Mouse (Mus musculus) splenic B cell, adult 2 months (primary cell): ENCODE measurements around the gene Guca1b.
A peak's percentile ranks its signal among the peaks of the same experiment; 100 is the strongest.

ENCODE experiments used
- DNase-seq: peaks from one replicate; pipeline ENCODE4 v3.0.0-alpha.2; 2011; ENCODE audit warnings: low read depth, low spot score
- H3K27me3 ChIP-seq: 2 replicates; pipeline ENCODE4 v1.6.1; 2012; ENCODE audit warnings: mild to moderate bottlenecking, low read length, moderate library complexity, mixed read lengths; ENCODE audit not compliant: control insufficient read depth, poor library complexity, insufficient read depth, severe bottlenecking
- H3K36me3 ChIP-seq: 2 replicates; pipeline ENCODE4 v1.6.1; 2012; ENCODE audit warnings: mild to moderate bottlenecking, low read length, moderate library complexity, mixed read lengths; ENCODE audit not compliant: control insufficient read depth, poor library complexity, insufficient read depth, severe bottlenecking

Guca1b gene

GRCm38 (mm10) chr17:47385145-47385544 is at the start of gene Guca1b:
Gene Guca1b, plus strand, starts transcription at chr17:47385393.
- DNase-seq: no peak
- Histone ChIP-seq H3K27me3 (no peaks in the 10 kb centered on the region), H3K36me3 (no peaks in the 10 kb centered on the region)

GRCm38 (mm10) chr17:47343121-47343520 is 42.1 kb upstream of the Guca1b start:
- DNase-seq: no peak
- Histone ChIP-seq H3K27me3 (no peaks in the 10 kb centered on the region), H3K36me3 (no peaks in the 10 kb centered on the region)

DNA sequence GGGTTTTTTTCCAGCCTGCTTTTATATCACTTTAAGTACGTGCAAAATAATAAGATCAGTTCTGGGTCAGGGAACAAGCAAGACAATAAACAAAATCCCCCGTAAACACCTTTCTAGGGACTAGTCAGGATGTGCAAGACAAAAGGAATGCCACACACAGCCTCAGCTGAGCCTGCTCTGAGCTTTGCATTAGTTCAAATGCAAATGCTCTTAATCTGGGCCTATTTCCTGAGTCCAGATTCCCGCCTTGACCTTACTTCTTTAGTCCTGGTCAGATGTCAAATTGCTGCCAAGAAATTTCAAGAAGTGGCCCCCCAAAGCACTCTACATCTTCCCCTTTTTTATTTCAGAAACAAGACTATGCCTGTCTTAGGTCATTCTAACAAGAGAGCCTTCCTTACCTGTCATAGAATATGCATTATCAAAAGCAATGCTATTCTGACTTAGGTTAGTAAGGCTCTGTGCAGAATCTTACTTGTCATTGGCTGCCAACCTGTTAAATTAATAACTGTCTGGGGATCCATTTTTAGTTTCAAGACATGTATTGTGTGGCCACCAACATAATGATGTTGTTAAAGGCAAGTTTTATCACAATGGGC is 35.4 kb upstream of the Guca1b start:
- Histone ChIP-seq H3K36me3 (no peaks in the 10 kb centered on the region), H3K27me3 (no peaks in the 10 kb centered on the region)
- no peak for DNase-seq

GRCm38 (mm10) chr17:47359964-47360363 is 25.2 kb upstream of the Guca1b start:
- peak; percentile 72 for DNase-seq
- Histone ChIP-seq H3K36me3 (no peaks in the 10 kb centered on the region), H3K27me3 (no peaks in the 10 kb centered on the region; the same call in 1 of the 2 replicates)

DNA sequence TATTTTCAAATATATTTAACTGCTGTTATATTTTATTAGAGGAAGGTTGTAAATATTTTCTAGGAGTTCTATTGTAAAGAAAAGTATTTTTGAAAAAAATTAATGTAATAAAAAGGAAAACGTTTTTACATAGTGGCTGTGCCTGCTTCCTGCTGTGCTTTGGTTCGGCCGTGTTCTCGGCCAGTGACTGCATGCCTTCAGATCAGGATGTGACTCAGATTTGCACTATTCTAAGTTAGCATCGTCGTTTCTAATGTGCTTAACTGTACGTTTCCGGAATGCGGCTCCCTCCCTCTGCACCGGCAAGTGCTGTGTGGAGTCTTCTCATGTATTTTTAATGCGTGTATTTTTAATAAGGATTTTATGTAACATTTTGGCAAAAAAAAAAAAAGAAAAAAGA is 23.9 kb upstream of the Guca1b start:
- DNase-seq: no peak
- no peaks in the 10 kb centered on the region for H3K36me3 ChIP-seq

DNA sequence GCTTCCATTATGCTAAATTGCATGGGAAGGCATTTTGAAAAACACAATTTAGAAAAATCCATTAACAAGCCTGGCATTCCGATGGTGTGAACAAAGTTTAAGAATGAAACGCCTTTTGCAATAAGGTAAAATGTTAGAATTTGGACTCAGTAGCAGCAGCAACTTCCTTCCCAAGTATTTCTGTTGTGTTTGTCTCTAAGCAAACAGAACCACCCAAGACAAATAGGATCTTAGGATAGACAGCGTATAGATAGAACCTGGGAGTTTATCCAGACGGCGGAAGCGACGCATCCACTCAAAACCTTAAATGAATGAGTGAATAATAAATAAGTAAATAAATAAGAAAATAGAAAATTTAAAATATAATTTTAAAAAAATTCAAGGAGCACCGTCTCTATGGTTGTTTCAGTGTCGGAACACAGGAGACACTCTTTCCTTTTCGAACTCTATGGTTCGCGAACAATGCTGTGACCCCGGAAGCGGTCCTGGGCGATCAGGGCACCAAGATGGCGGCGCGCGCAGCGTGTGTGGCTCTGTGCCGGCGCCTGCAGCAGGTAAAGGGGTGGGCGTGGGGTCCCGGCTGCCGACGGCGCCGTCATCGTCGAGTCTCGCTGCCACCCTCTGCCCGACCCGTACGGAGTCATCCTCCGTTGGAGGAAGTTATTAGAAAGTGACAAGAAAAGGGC is 16.6 kb upstream of the Guca1b start, which contains the start of gene Mrps10:
Gene Mrps10 (plus strand): TSS at position 487 of the 686 bp plus-strand sequence.
- peak; percentile 94 for DNase-seq
- Histone ChIP-seq H3K36me3 (no peaks in the 10 kb centered on the region; the same call in 1 of the 2 replicates), H3K27me3 (no peaks in the 10 kb centered on the region)

More for the DNA sequence above, 23.9 kb upstream of the Guca1b start:
- H3K27me3 ChIP-seq: no peaks in the 10 kb centered on the region

DNA sequence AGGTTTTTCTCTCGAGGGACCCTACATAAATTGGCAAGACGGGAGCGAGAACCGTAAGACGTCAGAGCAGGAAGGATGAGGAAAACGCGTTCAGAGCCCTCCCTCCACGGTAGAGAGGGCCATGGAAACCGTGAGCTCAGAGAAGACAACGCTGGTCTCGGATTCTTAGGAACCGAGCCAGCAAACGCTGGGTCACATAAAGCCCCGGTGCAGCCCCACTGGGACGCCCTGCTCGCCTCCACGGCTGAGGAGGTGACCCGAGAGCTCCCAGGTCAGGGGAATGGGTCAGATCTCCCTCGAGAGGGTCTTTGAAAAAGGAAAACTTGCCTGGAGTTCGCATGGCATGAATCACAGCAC is 16.1 kb upstream of the Guca1b start:
- H3K36me3 ChIP-seq: peaks cover 2% of the 10 kb centered on the region; the same call in 1 of the 2 replicates
- no peaks in the 10 kb centered on the region for H3K27me3 ChIP-seq
- no peak for DNase-seq

GRCm38 (mm10) chr17:47371451-47371850 is 13.7 kb upstream of the Guca1b start:
- DNase-seq: peak; percentile 77
- Histone ChIP-seq H3K27me3 (no peaks in the 10 kb centered on the region), H3K36me3 (peaks cover 5% of the 10 kb centered on the region)

- H3K27me3 ChIP-seq: no peaks in the 10 kb centered on the region
- H3K36me3 ChIP-seq: peaks cover 5% of the 10 kb centered on the region
- DNase-seq: no peak
Observed at GRCm38 (mm10) chr17:47373991-47374390, 11.2 kb upstream of the Guca1b start.

DNA sequence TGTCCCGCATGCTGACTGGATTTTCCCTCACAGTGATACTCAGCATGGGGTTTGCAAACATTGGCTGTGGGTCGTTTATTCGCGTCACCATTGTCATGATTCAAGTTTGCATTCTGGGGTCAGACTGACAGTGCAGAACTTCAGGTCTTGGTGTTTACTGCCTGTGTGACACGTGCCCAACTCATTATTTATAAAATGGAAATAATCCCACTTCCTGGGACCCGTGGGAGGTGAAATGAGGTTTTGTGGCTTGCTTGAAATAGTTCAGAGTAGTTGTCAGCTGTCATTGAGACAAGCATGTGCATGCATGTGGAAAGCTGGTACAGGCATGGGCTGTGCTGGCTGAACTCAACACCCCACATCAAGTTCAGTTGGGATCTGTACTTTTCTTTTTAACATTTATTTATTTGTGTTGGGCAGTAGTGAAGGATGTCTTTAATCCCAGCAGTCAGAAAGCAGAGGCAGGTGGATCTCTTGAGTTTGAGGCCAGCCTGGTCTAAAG is 8.4 kb upstream of the Guca1b start:
- DNase-seq: no peak
- H3K36me3 ChIP-seq: peaks cover 5% of the 10 kb centered on the region
- H3K27me3 ChIP-seq: no peaks in the 10 kb centered on the region

DNA sequence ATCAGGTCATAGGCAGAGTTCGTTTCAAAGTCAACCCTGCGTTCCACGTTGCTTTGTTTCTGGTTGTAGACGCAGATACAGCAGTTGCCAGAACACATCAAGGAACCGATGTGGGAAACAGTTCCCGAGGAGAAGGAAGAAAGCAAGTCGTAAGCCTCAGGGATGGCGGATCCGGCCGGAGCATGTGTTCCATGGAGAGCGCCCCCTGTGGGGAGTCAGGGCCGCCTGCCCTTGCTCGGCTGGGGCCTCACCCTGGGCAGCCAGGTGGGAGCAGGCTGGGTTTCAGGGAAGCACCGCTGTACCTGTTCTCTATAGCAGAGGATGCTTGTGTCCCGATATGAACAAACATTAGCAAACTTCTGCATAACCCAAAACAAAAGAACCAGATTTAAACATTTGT is 7.1 kb upstream of the Guca1b start:
- H3K27me3 ChIP-seq: no peaks in the 10 kb centered on the region
- peaks cover 5% of the 10 kb centered on the region for H3K36me3 ChIP-seq
- no peak for DNase-seq

GRCm38 (mm10) chr17:47381917-47382316 is 3.3 kb upstream of the Guca1b start:
- no peaks in the 10 kb centered on the region for H3K27me3 ChIP-seq
- DNase-seq: no peak
- H3K36me3 ChIP-seq: no peaks in the 10 kb centered on the region; the same call in 1 of the 2 replicates

DNA sequence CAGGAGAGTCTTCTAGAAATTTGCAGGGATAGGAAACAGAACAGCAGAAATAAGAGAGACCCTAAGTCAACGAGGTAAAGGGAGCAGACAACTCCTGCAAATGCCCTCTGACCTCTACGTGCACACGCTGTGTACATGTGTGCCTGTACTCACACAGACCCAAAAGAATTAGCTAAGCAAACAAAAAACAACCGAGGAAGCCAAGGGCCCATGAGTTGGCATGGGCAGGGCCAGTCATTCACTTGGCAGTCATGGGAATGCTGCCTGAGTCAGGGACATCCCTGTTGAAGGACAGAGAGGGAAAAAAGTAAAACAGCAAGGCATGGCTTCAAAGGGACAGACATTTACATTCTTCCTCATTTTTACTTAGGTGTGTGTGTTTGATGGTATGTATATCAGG is 1.9 kb upstream of the Guca1b start:
- Histone ChIP-seq H3K27me3 (no peaks in the 10 kb centered on the region), H3K36me3 (no peaks in the 10 kb centered on the region)
- no peak for DNase-seq

DNA sequence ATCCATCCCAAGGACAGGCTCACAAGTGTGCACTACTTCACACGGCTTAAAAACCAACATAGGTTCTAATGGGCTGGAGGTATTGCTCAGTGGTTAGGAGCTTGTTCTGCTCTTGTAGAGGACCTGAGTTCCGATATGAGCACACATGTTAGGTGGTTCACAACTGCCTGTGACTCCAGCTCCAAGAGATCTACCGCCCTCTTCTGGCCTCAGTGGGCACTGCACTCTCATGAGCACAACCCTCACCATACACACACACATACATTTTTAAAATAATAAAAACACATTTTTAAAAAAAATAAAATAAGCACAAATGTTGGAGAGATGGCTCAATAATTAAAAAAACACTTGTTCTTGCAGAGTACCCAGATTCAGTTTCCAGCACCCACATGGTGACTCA is 1.1 kb upstream of the Guca1b start:
- DNase-seq: no peak
- Histone ChIP-seq H3K36me3 (no peaks in the 10 kb centered on the region), H3K27me3 (no peaks in the 10 kb centered on the region)

- Histone ChIP-seq H3K36me3 (no peaks in the 10 kb centered on the region), H3K27me3 (no peaks in the 10 kb centered on the region)
- DNase-seq: peak; percentile 69
Observed at GRCm38 (mm10) chr17:47386649-47387048, 1.5 kb downstream of the Guca1b start.
